Mouse (Mus musculus): Measurements from ENCODE around the gene Fto. TPM values are rescaled to one million over a fixed set of nuclear protein-coding genes. Genes with fewer than 3 reads are reported as not detected.
A peak's percentile ranks its signal among the peaks of the same experiment; 100 is the strongest.

Gene Fto
- total RNA-seq, 2 experiments from 2014 or later = 71.6 to 81.6 TPM

- peak in 1 of 2 experiments; percentile 34 for DNase-seq
These were observed 10.9 kb downstream of the Fto start for GRCm38 (mm10) chr8:91324271-91324670.

- no peak for DNase-seq
These were observed 11.6 kb downstream of the Fto start for GRCm38 (mm10) chr8:91324916-91325315.

DNA sequence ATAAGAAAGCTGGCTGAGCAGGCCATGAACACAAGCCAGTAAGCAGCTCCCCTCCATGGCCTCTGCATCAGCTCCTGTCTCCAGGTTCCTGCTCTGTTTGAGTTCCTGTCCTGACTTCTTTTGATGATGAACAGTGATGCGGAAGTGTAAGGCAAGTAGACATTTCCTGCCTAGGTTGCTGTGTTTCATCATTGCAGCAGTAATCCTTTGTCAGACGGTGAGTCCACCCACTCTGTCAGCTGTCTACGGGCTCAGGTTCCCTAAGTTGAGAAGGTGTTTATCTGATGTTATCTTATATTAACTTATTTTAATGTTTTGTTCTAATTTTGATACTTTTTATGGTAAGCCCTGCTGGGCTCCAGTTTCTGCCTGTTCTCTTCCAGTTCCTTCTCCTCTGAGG lies 12.7 kb downstream of the Fto start:
- DNase-seq = no peak

DNA sequence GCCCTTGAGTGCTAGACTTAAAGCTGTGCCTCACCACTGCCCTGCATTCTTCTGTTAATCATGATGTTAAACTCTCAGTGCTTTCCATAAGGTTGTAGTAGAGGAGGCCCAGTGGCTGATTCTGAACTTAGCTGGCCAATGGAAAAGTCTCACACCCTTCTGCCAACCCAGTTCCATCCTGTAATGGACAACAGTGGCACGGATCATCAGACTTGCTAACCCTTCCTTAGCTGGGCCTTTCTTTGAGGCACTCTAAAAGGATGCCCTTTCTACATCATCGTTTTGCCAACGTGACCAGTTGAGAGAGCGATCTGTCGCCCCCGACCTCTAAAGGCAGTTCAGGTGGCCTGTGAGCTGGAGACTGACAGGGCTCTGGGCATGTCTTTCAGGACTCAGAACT lies 13.6 kb downstream of the Fto start:
- DNase-seq = no peak

DNA sequence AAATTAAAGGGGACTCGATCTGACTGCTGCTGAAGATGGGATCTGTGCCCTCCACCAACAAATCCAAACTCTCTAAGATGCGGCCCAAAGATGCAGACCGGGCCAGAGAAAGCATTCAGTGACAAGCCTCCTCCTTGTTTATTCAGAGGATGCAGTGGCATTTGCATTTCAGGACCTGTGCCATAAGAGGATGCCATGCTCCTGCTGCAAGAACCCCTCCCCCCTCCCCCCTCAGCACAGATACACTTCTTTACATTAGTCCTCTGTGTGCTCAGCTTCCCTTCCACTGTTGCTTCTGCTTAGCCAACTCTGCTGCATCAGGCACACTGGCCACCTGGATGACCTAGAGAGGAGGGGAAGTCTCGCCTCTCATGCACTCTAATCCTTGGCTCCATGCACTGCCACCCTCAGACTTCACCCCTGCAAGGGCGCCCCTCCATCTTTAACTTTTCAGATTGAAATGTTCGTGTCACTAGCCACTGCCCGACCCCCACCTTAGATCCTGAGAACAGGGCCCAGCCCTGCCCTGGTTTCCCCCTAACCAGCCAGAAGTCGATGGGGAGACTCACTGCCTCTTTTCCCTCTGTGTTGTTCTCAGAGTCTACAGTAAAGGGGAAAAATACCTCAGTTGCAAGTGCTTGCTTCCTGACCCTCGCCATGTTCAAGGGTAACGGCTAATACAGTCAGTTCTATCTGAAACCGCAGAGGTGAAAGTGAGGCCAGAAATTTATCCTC lies 14.3 kb downstream of the Fto start:
- DNase-seq = no peak

GRCm38 (mm10) chr8:91329056-91329455 lies 15.7 kb downstream of the Fto start:
- peak in 1 of 2 experiments; percentile 31 for DNase-seq

DNA sequence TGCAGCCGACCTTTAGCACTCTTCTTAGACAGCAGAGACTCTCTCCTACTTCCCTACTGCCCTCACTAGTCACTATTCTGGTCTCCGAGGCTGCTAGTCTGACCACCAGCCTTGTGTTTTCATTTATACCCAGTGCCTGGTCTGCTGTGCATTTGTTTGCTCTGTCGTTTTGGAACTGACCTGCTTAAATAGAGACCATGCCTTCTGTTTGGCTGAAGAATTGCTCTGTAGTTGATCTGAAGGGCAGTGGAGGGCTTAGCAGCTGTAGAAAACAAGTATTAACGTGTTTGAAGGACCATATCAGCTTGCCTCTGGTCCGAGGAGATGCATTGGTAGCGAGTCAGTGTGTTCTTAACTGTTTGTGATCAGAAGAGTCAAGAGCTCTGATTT lies 16.1 kb downstream of the Fto start:
- no peak for DNase-seq

DNA sequence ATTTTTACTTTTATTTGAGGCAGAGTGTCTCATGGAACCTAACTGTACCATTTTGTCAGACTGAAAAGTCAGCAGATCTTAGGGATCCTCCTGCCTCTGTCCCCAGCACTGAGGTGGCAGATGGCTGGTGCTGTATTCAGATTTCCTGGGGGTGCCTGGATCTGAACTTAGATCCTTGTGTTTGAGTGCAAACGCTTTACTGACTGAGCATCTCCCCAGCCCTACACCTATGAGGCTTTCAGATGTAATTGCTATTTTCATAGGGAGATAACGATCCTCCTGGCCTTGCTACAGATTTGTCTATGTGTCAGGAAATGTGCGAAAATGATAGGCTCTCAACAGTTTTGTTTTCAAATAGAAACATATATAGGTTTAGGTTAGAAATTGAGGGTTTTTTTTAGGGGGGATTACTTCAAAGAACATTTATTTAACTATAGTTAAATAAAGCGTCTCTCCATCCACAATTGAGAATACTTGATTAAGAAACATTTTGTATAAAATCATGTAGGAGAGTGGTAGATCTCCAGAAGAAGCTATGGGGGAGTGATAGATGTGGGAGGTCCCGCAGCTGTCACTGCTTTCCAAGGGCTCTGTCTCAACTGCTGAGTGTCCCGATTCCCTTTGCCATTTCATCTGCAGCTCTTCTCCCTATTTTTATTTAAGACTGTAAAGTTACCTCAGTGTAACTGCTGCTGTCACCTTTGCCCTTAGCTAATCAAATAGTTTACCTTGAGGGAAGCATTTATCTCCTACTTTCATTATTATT lies 25.2 kb downstream of the Fto start:
- no peak for DNase-seq

GRCm38 (mm10) chr8:91339651-91340050 lies 26.3 kb downstream of the Fto start:
- no peak for DNase-seq

DNA sequence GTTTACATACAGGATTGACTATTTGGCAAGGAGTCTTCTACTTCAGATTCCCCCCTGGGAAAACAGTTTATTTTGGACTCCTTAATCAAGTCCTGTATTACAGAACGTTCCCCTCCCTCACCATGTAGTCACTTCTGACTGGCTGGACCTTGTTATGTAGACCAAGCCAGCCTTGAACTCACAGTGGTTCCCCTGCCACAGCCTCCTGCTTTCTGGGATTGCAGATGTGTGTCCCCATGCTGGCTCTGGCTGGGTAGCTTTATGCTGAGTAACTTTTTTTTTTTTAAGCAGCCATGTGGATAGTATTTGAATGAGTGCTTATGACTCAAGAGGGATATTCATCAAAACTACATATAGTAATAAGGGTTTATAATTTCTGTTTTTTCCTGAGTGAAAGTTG lies 27.4 kb downstream of the Fto start:
- DNase-seq = no peak

DNA sequence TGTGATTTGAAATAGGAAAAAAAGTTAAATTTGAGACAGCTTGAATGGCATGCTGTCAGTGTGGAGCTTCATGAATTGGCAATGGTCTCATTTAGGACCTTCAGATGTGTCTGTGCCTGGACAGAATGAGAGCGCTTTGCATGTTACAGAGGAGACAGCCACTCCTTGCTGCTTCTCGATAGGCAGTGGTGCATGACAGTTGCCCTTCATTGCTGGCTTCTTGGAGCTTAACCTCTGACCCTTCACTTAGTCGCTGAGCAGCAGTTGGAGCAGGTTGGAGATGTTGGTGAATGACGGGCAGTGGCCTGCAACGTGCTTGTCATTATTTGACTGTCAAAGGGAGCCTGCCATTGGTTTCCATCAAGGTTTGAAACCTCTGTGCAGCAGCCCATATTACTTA lies 28.9 kb downstream of the Fto start:
- DNase-seq = no peak

- DNase-seq = no peak
These were observed 29.5 kb downstream of the Fto start for GRCm38 (mm10) chr8:91342798-91343197.

- no peak for DNase-seq
These were observed 31.3 kb downstream of the Fto start for GRCm38 (mm10) chr8:91344659-91345058.

GRCm38 (mm10) chr8:91347146-91347545 lies 33.8 kb downstream of the Fto start:
- DNase-seq = no peak

- no peak for DNase-seq
These were observed 34.3 kb downstream of the Fto start for GRCm38 (mm10) chr8:91347595-91347994.

DNA sequence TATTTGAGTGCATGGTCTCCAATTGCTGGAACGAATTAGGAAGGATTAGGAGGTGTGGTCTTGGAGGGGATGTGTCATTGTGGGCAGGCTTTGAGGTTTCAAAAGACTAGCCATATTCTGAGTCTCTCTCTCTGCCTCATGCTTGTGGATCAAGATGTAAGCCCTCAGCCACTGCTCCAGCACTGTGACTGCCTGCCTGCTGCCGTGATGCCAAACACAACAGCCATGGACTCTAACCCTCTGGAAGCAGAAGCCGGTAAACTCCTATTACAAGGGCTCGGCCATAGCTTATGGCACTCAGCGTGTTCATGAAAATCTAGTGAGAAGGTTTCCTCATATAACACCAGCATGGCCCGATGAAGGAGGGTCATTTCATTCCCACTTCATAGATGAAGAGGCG lies 36.5 kb downstream of the Fto start:
- no peak for DNase-seq

DNA sequence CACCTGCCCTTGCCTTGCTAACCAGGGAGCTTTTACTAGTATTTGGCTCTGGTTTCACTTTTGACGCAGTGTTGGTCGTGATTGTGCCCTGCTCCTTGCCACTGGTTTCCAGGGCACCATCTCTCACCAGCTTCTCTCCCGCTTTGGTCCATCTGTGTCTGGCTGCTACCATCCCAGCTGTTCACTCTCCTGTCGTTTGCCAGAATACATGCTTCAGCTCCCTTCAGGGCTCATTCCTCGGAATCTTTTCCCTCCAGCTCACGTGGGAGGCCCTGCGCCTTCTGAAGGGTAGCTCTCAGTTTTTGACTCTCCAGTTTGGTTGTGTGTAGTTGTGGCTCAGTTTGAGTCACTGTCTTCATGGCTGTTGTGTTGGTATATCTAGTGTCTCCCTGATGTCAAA lies 37.3 kb downstream of the Fto start:
- DNase-seq = no peak

DNA sequence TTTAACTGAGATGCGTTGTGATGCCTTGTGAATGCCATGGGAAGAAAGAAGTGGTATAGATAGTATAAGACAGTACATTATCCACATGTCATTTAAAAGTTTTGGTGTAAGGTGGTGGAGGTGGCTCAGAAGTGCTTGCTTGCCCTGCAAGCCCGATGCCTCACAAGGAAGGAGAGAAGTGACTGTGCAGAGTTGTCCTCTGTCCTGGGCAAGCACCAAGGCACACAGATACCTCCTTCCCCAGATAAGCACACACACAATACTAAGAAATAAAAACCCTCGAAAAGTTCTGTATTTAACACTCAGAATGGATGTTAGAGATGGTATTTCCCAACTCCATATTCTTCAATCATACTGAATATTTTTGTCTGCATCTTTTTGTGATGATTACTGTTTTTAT lies 39.3 kb downstream of the Fto start:
- no peak for DNase-seq

DNA sequence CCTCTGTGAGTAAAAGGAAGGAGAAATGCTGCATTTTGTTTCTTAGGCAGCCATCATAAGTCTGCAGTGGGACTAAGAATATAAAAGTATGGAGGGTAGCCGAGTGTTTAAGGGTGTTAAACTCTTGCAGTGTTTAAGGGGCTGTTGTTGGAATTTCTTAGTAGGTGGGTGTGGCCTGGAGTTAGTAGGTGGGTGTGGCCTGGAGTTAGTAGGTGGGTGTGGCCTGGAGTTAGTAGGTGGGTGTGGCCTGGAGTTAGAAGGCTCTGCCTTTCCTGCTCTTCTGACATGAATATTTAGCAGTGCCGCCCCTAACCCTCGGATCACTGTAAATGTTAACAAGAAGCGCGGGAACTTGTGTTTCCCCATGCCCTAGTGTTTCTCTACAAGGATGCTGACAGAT lies 39.7 kb downstream of the Fto start:
- no peak for DNase-seq

- no peak for DNase-seq
These were observed 40.6 kb downstream of the Fto start for GRCm38 (mm10) chr8:91353907-91354306.

- DNase-seq = no peak
These were observed 42.1 kb downstream of the Fto start for GRCm38 (mm10) chr8:91355301-91355905.

- no peak for DNase-seq
These were observed 42.8 kb downstream of the Fto start for GRCm38 (mm10) chr8:91355956-91356699.

All from adrenal gland, postnatal 36 days (tissue).